Mouse (Mus musculus) CD4-positive naive resting alpha-beta T cell, adult 57 days (primary cell): ENCODE results near the gene Artn. TPM values are rescaled to one million over a fixed set of nuclear protein-coding genes. Genes with fewer than 3 reads are reported as not detected.

ENCODE experiments used
- total RNA-seq: library from RNA; stranded (reverse); gene quantifications from one replicate; pipeline ENCODE4 v1.2.4, GENCODE M21; 2023

Artn gene
- 0.38 TPM for total RNA-seq

GRCm38 (mm10) chr4:117929391-117929881 lies at the start of gene Artn:
Gene Artn, minus strand, starts transcription at chr4:117929763.

DNA sequence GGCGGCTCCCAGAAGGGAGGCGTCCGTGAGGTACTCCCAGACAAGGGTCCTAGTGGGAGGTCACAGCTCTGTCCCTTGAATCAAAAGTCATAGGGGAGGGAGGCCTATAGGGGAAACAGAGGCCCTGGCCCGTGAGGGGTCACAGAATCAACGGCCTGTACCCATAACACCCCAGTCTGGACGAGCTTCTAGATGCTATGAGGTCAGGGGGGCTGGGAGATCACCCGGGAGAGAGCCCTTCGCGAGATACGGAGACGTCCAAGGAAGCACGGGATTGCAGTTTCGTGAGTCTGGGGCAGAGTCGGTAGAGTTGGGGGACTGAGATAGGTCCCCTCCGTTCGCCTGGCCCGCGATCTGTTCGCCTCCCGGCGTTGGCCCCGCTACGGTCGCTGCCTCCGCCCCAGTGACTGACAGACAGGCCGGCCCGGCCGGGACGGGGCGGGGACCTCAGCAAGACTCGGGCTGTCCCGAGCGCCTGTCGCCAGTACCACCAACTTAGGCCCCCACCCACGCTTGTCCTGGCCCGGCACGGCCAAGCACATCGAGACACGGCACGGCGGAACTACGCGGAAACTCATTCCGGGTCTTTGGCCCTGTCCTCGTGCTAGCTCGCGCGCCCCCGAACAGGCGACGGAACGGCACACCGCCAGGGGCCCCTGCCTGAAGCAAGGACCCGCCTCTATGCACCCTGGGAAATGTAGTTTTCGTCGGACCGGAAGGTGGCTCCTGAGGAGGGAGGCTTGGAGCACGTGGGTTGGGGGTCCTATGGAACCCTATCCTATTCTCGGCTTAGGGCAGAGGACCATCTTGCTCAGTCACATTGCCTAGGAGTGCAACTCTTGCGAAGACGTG lies 14.7 kb downstream of the Artn start, which contains the start of gene Ipo13:
Ipo13 (minus strand) TSS at position 409 of the 852 bp plus-strand sequence.

DNA sequence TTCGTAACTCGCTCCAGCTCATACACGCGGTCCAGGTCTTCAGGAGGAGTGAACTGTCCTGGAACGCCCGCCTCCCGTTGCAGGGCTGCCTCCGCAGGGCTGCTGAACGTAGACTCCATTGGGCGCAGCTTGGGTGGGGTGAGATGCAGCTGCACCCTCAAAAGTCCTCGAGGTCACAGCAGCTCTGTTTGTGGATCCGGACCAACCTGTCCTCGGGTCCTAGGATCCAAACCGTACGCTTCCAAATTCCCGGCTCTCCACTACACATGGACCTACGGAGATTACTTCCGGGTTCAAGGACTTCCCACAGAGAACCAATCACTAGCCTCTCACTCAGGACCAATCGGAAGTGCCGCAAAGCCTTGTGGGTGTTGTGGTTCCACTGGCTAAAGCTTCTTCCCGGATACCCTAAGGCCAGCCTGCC lies 37.8 kb downstream of the Artn start, which contains the start of gene Dph2:
Dph2 (minus strand) TSS at position 295 of the 424 bp plus-strand sequence.

GRCm38 (mm10) chr4:117887133-117887532 lies 42.4 kb downstream of the Artn start, which contains the start of gene Atp6v0b:
Gene Atp6v0b, minus strand, starts transcription at chr4:117887333.

DNA sequence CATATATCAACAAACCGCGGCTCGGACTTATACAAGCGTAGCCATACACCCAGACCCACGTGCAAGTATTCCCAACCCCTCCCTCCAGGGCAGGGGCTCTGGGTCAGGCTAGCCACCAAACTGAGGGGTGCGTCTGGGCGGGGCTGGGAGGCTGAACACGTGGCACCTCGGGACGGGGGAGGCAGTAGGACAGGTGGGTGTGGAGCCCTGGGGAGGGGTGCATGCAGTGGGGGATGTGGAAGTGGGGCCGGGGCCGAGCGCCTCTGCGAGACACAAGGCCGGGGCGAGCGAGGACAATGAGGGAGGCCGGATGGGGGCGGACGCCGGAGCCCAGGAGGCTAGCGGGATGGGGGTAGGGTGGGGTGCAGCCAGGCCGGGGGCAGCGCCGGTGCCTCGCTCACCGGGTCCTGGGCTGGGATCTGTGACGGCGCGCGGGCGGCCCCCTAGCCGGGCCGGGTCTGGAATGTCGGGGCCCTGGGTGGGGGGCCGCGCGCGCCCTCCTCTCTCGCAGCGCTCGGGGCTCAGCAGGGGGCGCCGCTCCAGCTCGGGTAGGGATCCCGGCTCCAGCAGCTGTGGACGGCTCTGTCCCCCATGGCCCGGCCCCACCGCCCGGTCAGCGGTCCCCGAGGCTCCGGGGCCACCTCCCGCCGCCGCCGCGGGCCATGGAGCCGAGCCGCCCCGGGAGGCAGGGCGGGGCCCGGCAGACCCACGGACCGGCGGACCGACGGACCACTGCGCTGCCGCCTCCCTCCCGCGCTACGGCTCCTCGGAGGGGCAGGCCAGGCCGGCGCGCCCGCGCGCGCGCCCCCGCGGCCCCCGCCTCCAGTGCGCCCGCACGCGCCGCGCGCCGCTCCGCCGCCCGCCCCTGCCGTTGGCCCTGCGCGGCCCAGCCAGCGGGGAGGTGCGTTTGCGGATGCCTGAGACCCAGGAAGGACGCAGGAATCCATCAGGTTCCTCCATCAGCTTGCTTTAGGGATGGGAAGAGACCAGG lies 46.6 kb downstream of the Artn start, which contains the start of gene B4galt2:
B4galt2 (minus strand) TSS at position 787 of the 991 bp plus-strand sequence.

Other genes starting within 250 kb of the Artn start
- 23.9 TPM for gene Dmap1, start 247.5 kb downstream of the Artn start, total RNA-seq
- not detected for gene Gm12845, start 205.4 kb downstream of the Artn start, total RNA-seq
- not detected for gene Klf17, start 164.1 kb downstream of the Artn start, total RNA-seq
- gene Slc6a9, start 95.3 kb downstream of the Artn start, total RNA-seq = 2.2 TPM
- not detected for gene Ccdc24, start 57.2 kb downstream of the Artn start, total RNA-seq
- not detected for gene B4galt2, start 46.3 kb downstream of the Artn start, total RNA-seq
- 114 TPM for gene Atp6v0b, start 42.4 kb downstream of the Artn start, total RNA-seq
- 11.2 TPM for gene Dph2, start 37.7 kb downstream of the Artn start, total RNA-seq
- 35.7 TPM for gene Ipo13, start 14.8 kb downstream of the Artn start, total RNA-seq
- 7.0 TPM for gene St3gal3, start 205.2 kb upstream of the Artn start, total RNA-seq